Mouse (Mus musculus) T-helper 2 cell (primary cell): ENCODE measurements around the gene Gna14.

Experiments used
- in situ Hi-C: fragments of 300-600 bp; cut with MboI, MseI; formaldehyde crosslinking; loops from one replicate; pipeline ENCODE4 v1.15.1; 2025; ENCODE audit warnings: high pct_unique_total_duplicates

The Gna14 gene

GRCm38 (mm10) chr19:16450824-16451223 lies 15.3 kb downstream of the Gna14 start:
- in situ Hi-C loops: loop anchor here (5.0 kb wide), 1 partner anchor 46 kb away; no protein-coding TSS in a partner anchor

GRCm38 (mm10) chr19:16456181-16456580 lies 20.6 kb downstream of the Gna14 start:
- in situ Hi-C loops: no loop called here

GRCm38 (mm10) chr19:16457127-16457526 lies 21.6 kb downstream of the Gna14 start:
- in situ Hi-C loops: no loop called here

- in situ Hi-C loops: no loop called here
These were observed 23.8 kb downstream of the Gna14 start for GRCm38 (mm10) chr19:16459317-16459716.

GRCm38 (mm10) chr19:16460292-16460691 lies 24.7 kb downstream of the Gna14 start:
- in situ Hi-C loops: no loop called here

GRCm38 (mm10) chr19:16460831-16461230 lies 25.3 kb downstream of the Gna14 start:
- in situ Hi-C loops: no loop called here

GRCm38 (mm10) chr19:16462461-16462860 lies 26.9 kb downstream of the Gna14 start:
- in situ Hi-C loops: no loop called here

GRCm38 (mm10) chr19:16464730-16465129 lies 29.2 kb downstream of the Gna14 start:
- in situ Hi-C loops: no loop called here

- in situ Hi-C loops: no loop called here
These were observed 33.3 kb downstream of the Gna14 start for GRCm38 (mm10) chr19:16468756-16469374.

- in situ Hi-C loops: no loop called here
These were observed 37.1 kb downstream of the Gna14 start for GRCm38 (mm10) chr19:16472655-16473054.

GRCm38 (mm10) chr19:16477314-16477946 lies 41.9 kb downstream of the Gna14 start:
- in situ Hi-C loops: no loop called here

GRCm38 (mm10) chr19:16478186-16478607 lies 42.6 kb downstream of the Gna14 start:
- in situ Hi-C loops: no loop called here

GRCm38 (mm10) chr19:16482047-16482446 lies 46.5 kb downstream of the Gna14 start:
- in situ Hi-C loops: no loop called here

GRCm38 (mm10) chr19:16484237-16484636 lies 48.7 kb downstream of the Gna14 start:
- in situ Hi-C loops: no loop called here

- in situ Hi-C loops: no loop called here
These were observed 49.1 kb downstream of the Gna14 start for GRCm38 (mm10) chr19:16484671-16485070.

GRCm38 (mm10) chr19:16490756-16491155 lies 55.2 kb downstream of the Gna14 start:
- in situ Hi-C loops: no loop called here

GRCm38 (mm10) chr19:16491497-16491896 lies 55.9 kb downstream of the Gna14 start:
- in situ Hi-C loops: no loop called here

GRCm38 (mm10) chr19:16492453-16492852 lies 56.9 kb downstream of the Gna14 start:
- in situ Hi-C loops: no loop called here

GRCm38 (mm10) chr19:16494816-16495516 lies 59.4 kb downstream of the Gna14 start:
- in situ Hi-C loops: loop anchor here (5.0 kb wide), 1 partner anchor 43 kb away; no protein-coding TSS in a partner anchor

- in situ Hi-C loops: loop anchor here (5.0 kb wide), 1 partner anchor 44 kb away; no protein-coding TSS in a partner anchor
These were observed 60.5 kb downstream of the Gna14 start for GRCm38 (mm10) chr19:16496016-16496415.

GRCm38 (mm10) chr19:16502054-16502453 lies 66.5 kb downstream of the Gna14 start:
- in situ Hi-C loops: no loop called here

GRCm38 (mm10) chr19:16506711-16507364 lies 71.3 kb downstream of the Gna14 start:
- in situ Hi-C loops: no loop called here
